ENCODE assay signal across 15 mouse cellular contexts in the genomic region with DNA sequence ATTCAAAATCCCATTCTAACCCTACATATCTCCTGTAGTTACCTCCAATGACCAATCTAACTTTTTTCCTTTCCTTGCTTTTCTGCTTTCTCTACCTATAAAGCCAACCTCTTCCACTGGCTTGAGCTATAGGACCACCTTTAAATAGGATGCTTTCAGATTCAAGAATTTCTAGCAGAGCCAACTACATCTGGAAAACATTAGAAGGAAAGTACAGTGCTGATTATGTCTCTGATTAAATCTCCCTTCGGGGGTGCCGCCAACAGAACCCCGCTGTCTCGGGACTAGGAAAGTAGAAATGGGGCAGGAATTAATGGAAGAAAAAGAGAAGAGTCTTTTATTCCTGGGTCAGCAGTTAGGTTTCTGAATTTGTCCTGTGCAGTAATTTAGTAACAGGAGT. TPM values are rescaled to one million over a fixed set of nuclear protein-coding genes. Genes with fewer than 3 reads are reported as not detected.
"Had no signal": no experiment of that assay in that cellular context is flagged by ENCODE, and none has a peak within 500 bp of the region (broad histone marks: within the 10 kb centered on the region; RNA-seq: fewer than 3 reads in every experiment).

No protein-coding gene starts in this region.

- H3K4me1 ChIP-seq: intestine, embryonic 15.5 days; liver, embryonic 12.5 days; midbrain, embryonic 10.5 days had no signal

- H3K4me3 ChIP-seq: intestine, embryonic 15.5 days; limb, embryonic 15.5 days; liver, embryonic 12.5 days; midbrain, embryonic 10.5 days; midbrain, embryonic 15.5 days; neural tube, embryonic 12.5 days had no signal

- DNase-seq: kidney, adult 8-10 months; layer of hippocampus, adult 9-11 months; layer of hippocampus, postnatal 36 days; lung, embryonic 14.5 days; lung, postnatal 10 days; lung, postnatal 4 days; right cerebral cortex, postnatal 25 days; thymus, adult 18-20 months; thymus, postnatal 14 days had no signal

- H3K27me3 ChIP-seq: intestine, embryonic 15.5 days; limb, embryonic 15.5 days; midbrain, embryonic 15.5 days; neural tube, embryonic 12.5 days had no signal

- H3K9me3 ChIP-seq: intestine, embryonic 15.5 days; limb, embryonic 15.5 days; midbrain, embryonic 15.5 days had no signal

- H3K27ac ChIP-seq: intestine, embryonic 15.5 days; limb, embryonic 15.5 days; liver, embryonic 12.5 days; midbrain, embryonic 10.5 days; midbrain, embryonic 15.5 days; neural tube, embryonic 12.5 days had no signal

- H3K36me3 ChIP-seq: intestine, embryonic 15.5 days; liver, embryonic 12.5 days; midbrain, embryonic 15.5 days had no signal

- ATAC-seq: intestine, embryonic 15.5 days; liver, embryonic 12.5 days; midbrain, embryonic 15.5 days had no signal

- H3K4me2 ChIP-seq: intestine, embryonic 15.5 days; limb, embryonic 15.5 days; liver, embryonic 12.5 days; lung, embryonic 14.5 days; midbrain, embryonic 15.5 days; neural tube, embryonic 12.5 days had no signal

- H3K9ac ChIP-seq: intestine, embryonic 15.5 days; limb, embryonic 15.5 days; liver, embryonic 12.5 days; lung, embryonic 14.5 days; midbrain, embryonic 15.5 days; neural tube, embryonic 12.5 days had no signal

RNA-seq across cellular contexts. Expression of a gene that starts 43.9 kb away (rescaled TPM):
- polyA plus RNA-seq: midbrain, embryonic 15.5 days; neural tube, embryonic 12.5 days had no signal
